In genomic region chr5:138994786-138995720, GRCm38 (mm10) we compare ENCODE assay signal across 8 mouse cellular contexts. TPM values are rescaled to one million over a fixed set of nuclear protein-coding genes. Genes with fewer than 3 reads are reported as not detected.
DNase-seq lines count a peak whose midpoint lies in the region; ATAC-seq and TF ChIP-seq lines count a peak whose summit lies in the region.

No protein-coding gene starts in this region.

- peaks cover 2% of the 10 kb centered on the region; the same call in 1 of the 2 replicates for H3K27me3 ChIP-seq in cerebellum, adult 2 months (ENCODE audit: control insufficient read depth, insufficient read depth, low read length)
- peaks cover 78% of the 10 kb centered on the region for H3K27me3 ChIP-seq in hindbrain, embryonic 11.5 days (ENCODE audit: control insufficient read depth, insufficient read depth, low read length)

- peaks cover 10% of the 10 kb centered on the region for H3K4me1 ChIP-seq in cerebellum, adult 2 months (ENCODE audit: control insufficient read depth, insufficient read depth, low read length)
- H3K4me1 ChIP-seq in hindbrain, embryonic 11.5 days (replicated peaks; ENCODE audit: control insufficient read depth, insufficient read depth, low read length): peaks cover 26% of the 10 kb centered on the region

- TF ChIP-seq CTCF in cerebellum, adult 2 months (IDR thresholded peaks at IDR 0.05; ENCODE audit: borderline replicate concordance, insufficient read depth, low read depth, low read length): no peak

- ATAC-seq in hindbrain, embryonic 11.5 days (ENCODE audit: low FRiP score): peak; percentile 47

- peak overlapping the region; percentile 90 for H3K27ac ChIP-seq in cerebellum, adult 2 months (ENCODE audit: insufficient read depth, low read length)
- peak overlapping the region; percentile 79 for H3K27ac ChIP-seq in hindbrain, embryonic 11.5 days (ENCODE audit: low read depth, low read length)

- no peaks in the 10 kb centered on the region for H3K9me3 ChIP-seq in hindbrain, embryonic 11.5 days (ENCODE audit: control insufficient read depth, low read length)

- H3K9ac ChIP-seq in hindbrain, embryonic 11.5 days (ENCODE audit: low read depth, low read length): peak overlapping the region; percentile 74

- TF ChIP-seq POLR2A in cerebellum, adult 2 months (IDR thresholded peaks at IDR 0.05; ENCODE audit: borderline replicate concordance, insufficient read depth, low read length): no peak; the same call in 1 of the 2 replicates

- 4% methylated on average over 109 of the region's 127 CpGs for WGBS in cerebellum, adult 2 months
- WGBS in hindbrain, embryonic 11.5 days: under 1% methylated on average over 99 of the region's 127 CpGs

- peak overlapping the region; percentile 98 for H3K4me2 ChIP-seq in hindbrain, embryonic 11.5 days (replicated peaks; ENCODE audit: low read depth, low read length)

- no peaks in the 10 kb centered on the region for H3K36me3 ChIP-seq in hindbrain, embryonic 11.5 days (ENCODE audit: control insufficient read depth, insufficient read depth, low read length)

- peak overlapping the region; percentile 65 for H3K4me3 ChIP-seq in cerebellum, adult 2 months (replicated peaks; ENCODE audit: insufficient read depth, low read depth, low read length)
- H3K4me3 ChIP-seq in hindbrain, embryonic 11.5 days (ENCODE audit: low read depth, low read length): peak overlapping the region; percentile 63

- peak; percentile 90 for DNase-seq in Muller cell, postnatal 12 days (ENCODE audit: inconsistent ontology term)
- peak; percentile 61 to 76 for DNase-seq in cerebellum, adult 2 months
- peak; percentile 36 to 66 for DNase-seq in frontal cortex, postnatal 14 days (ENCODE audit: low spot score in 2 of 2)
- DNase-seq in hindbrain, embryonic 11.5 days (ENCODE audit: low spot score): peak; percentile 77
- DNase-seq in layer of hippocampus, postnatal 14 days (ENCODE audit: low spot score in 2 of 2): peak; percentile 65 to 71
- peak; percentile 84 for DNase-seq in lung, postnatal 10 days
- peak; percentile 58 for DNase-seq in retina, postnatal 7 days (ENCODE audit: low read depth, low spot score)
- peak; percentile 89 for DNase-seq in yolk sac, embryonic 10.5 days (ENCODE audit: low spot score)

RNA-seq across cellular contexts. Expression of gene Pdgfa, which starts 2.1 kb away (rescaled TPM):
- 23.0 and 35.3 TPM in 2 replicates for polyA plus RNA-seq in cerebellum, adult 2 months (2012; rRNA removed)
- polyA plus RNA-seq in hindbrain, embryonic 11.5 days (2014; fragmentation: Nextera tagmentation; extraction: Ambion mirVana): 10.9 and 12.4 TPM in 2 replicates
- 10 to 100 TPM; 50.2 to 50.3 TPM for total RNA-seq in layer of hippocampus, postnatal 14 days (2021)

Comparison
In these comparisons a context has a peak if more than half of its experiments do, and no peak if none do; other contexts are left out.
1. Peak in every context shown above with its lines: DNase-seq, ATAC-seq, H3K4me3 ChIP-seq and H3K27ac ChIP-seq.